8 mouse cellular contexts compared by ENCODE assay signal in genomic region chr16:45843351-45843891, GRCm38 (mm10).
DNase-seq lines count a peak whose midpoint lies in the region; TF ChIP-seq lines count a peak whose summit lies in the region.

No protein-coding gene starts in this region.

- H3K27ac ChIP-seq in thymus, adult 2 months (ENCODE audit: control insufficient read depth, insufficient read depth, low read length), result no peak overlapping the region
- H3K27ac ChIP-seq in forebrain, embryonic 10.5 days, result peak overlapping the region; percentile 91
- H3K27ac ChIP-seq in midbrain, embryonic 10.5 days (replicated peaks), result peak overlapping the region; percentile 92

- no peak for DNase-seq in thymus, adult 2 months
- DNase-seq in thymus, postnatal 14 days, result no peak
- DNase-seq in forebrain, embryonic 10.5 days (ENCODE audit: extremely low spot score, low spot score), result peak; percentile 54
- DNase-seq in heart, postnatal 14 days, result peak; percentile 48 to 63
- DNase-seq in kidney, postnatal 36 days, result peak; percentile 65 to 67
- peak; percentile 66 for DNase-seq in midbrain, embryonic 10.5 days (ENCODE audit: low spot score)
- peak; percentile 16 to 53 for DNase-seq in urinary bladder, postnatal 36 days (ENCODE audit: low spot score in 2 of 2)
- no peak for DNase-seq in layer of hippocampus, adult 9-10 months (ENCODE audit: low spot score)

- no peak for TF ChIP-seq CTCF in thymus, adult 2 months (IDR thresholded peaks at IDR 0.05; ENCODE audit: borderline replicate concordance, control insufficient read depth, extremely low read depth, insufficient read depth, low read length, poor library complexity)

- no peaks in the 10 kb centered on the region for H3K9me3 ChIP-seq in forebrain, embryonic 10.5 days
- no peaks in the 10 kb centered on the region for H3K9me3 ChIP-seq in midbrain, embryonic 10.5 days (replicated peaks)

- WGBS in thymus, adult 2 months, result 9% methylated on average over 16 of the region's 16 CpGs
- under 1% methylated on average over 16 of the region's 16 CpGs for WGBS in forebrain, embryonic 10.5 days
- under 1% methylated on average over 16 of the region's 16 CpGs for WGBS in midbrain, embryonic 10.5 days

- intact Hi-C loops in heart, postnatal 14 days (cut with DNase I), result loop anchor here (5.0 kb wide), 5 partner anchors 39 to 169 kb away; partner anchors contain the start of gene Plcxd2

- peak overlapping the region; percentile 25; the same call in 1 of the 2 replicates for H3K4me3 ChIP-seq in thymus, adult 2 months (ENCODE audit: control insufficient read depth, insufficient read depth, low read length)
- H3K4me3 ChIP-seq in forebrain, embryonic 10.5 days, result peak overlapping the region; percentile 65
- H3K4me3 ChIP-seq in midbrain, embryonic 10.5 days, result peak overlapping the region; percentile 71

- H3K27me3 ChIP-seq in thymus, adult 2 months (ENCODE audit: control insufficient read depth, insufficient read depth, low read length), result peaks cover 8% of the 10 kb centered on the region; the same call in 1 of the 2 replicates
- peaks cover 28% of the 10 kb centered on the region for H3K27me3 ChIP-seq in forebrain, embryonic 10.5 days (ENCODE audit: poor library complexity, severe bottlenecking)
- peaks cover 20% of the 10 kb centered on the region for H3K27me3 ChIP-seq in midbrain, embryonic 10.5 days (ENCODE audit: low read depth, poor library complexity, severe bottlenecking)

- H3K4me1 ChIP-seq in thymus, adult 2 months (replicated peaks; ENCODE audit: control insufficient read depth, insufficient read depth, low read length), result peaks cover 9% of the 10 kb centered on the region; the same call in 1 of the 2 replicates
- H3K4me1 ChIP-seq in forebrain, embryonic 10.5 days, result peaks cover 28% of the 10 kb centered on the region
- peaks cover 41% of the 10 kb centered on the region for H3K4me1 ChIP-seq in midbrain, embryonic 10.5 days

- H3K36me3 ChIP-seq in thymus, adult 2 months (ENCODE audit: control insufficient read depth, insufficient read depth, low read length), result no peaks in the 10 kb centered on the region
- no peaks in the 10 kb centered on the region for H3K36me3 ChIP-seq in forebrain, embryonic 10.5 days (replicated peaks)
- no peaks in the 10 kb centered on the region for H3K36me3 ChIP-seq in midbrain, embryonic 10.5 days

- no peak for TF ChIP-seq POLR2A in thymus, adult 2 months (IDR thresholded peaks at IDR 0.05; ENCODE audit: control insufficient read depth, extremely low read depth, insufficient read depth, low read length, poor library complexity)

Comparison
In these comparisons a context has a peak if more than half of its experiments do, and no peak if none do; other contexts are left out.
1. DNase-seq: peak in forebrain, embryonic 10.5 days (single experiment), heart, postnatal 14 days (2 of 2), kidney, postnatal 36 days (2 of 2), midbrain, embryonic 10.5 days (single experiment) and urinary bladder, postnatal 36 days (2 of 2); none in thymus, adult 2 months (single experiment), thymus, postnatal 14 days (single experiment) and layer of hippocampus, adult 9-10 months (single experiment).
2. Peak in every context shown above with its lines, with median percentiles within 50 percentile points of each other: H3K4me3 ChIP-seq.